Mouse (Mus musculus): ENCODE measurements around the gene Chpf. TPM values are rescaled to one million over a fixed set of nuclear protein-coding genes. Genes with fewer than 3 reads are reported as not detected.

The Chpf gene
- total RNA-seq (2023), result 23.0 to 27.0 TPM (median 24.7 TPM) in 4 replicates

GRCm38 (mm10) chr1:75478916-75479634, at the start of gene Chpf, which contains the start of gene Tmem198:
Gene Chpf, minus strand, starts transcription at chr1:75479307.
Gene Tmem198, plus strand, starts transcription at chr1:75479532.

GRCm38 (mm10) chr1:75521321-75522031, 42.4 kb upstream of the Chpf start, which contains the start of gene Stk11ip:
Gene Stk11ip, plus strand, starts transcription at chr1:75521529.

GRCm38 (mm10) chr1:75507006-75507405, 27.9 kb upstream of the Chpf start, which contains the start of gene Inha:
Gene Inha, plus strand, starts transcription at chr1:75507077.

GRCm38 (mm10) chr1:75505956-75506831, 27.1 kb upstream of the Chpf start, which contains the start of gene Obsl1:
Gene Obsl1, minus strand, starts transcription at chr1:75506452.

GRCm38 (mm10) chr1:75450314-75451005, 28.6 kb downstream of the Chpf start, which contains the start of gene Asic4:
Gene Asic4, plus strand, starts transcription at chr1:75450436.

GRCm38 (mm10) chr1:75435475-75436328, 43.4 kb downstream of the Chpf start, which contains the start of gene Gmppa:
Gene Gmppa, plus strand, starts transcription at chr1:75435930.

Other genes starting within 250 kb of the Chpf start
- gene A630095N17Rik, start 247.2 kb downstream of the Chpf start, total RNA-seq (2023), result not detected in 4 replicates
- gene Dnajb2, start 242.9 kb downstream of the Chpf start, total RNA-seq (2023), result 82.6 to 94.0 TPM (median 85.3 TPM) in 4 replicates
- not detected in 4 replicates for gene Ptprn, start 214.8 kb downstream of the Chpf start, total RNA-seq (2023)
- gene Resp18, start 200.9 kb downstream of the Chpf start, total RNA-seq (2023), result not detected in 4 replicates
- gene Dnpep, start 161.3 kb downstream of the Chpf start, total RNA-seq (2023), result 48.7 to 54.7 TPM (median 50.8 TPM) in 4 replicates
- not detected in 4 replicates for gene Des, start 119.0 kb downstream of the Chpf start, total RNA-seq (2023)
- gene Speg, start 104.0 kb downstream of the Chpf start, total RNA-seq (2023), result not detected in 4 replicates
- 49.9 to 75.1 TPM (median 61.8 TPM) in 4 replicates for gene Gmppa, start 43.4 kb downstream of the Chpf start, total RNA-seq (2023)
- gene Asic4, start 28.9 kb downstream of the Chpf start, total RNA-seq (2023), result not detected in 4 replicates
- gene Tmem198, start 225 bp upstream of the Chpf start, total RNA-seq (2023), result 3.5 to 6.0 TPM (median 4.0 TPM) in 4 replicates
- 0.48 TPM in 1 of 4 replicates, not detected in the others for gene Obsl1, start 27.1 kb upstream of the Chpf start, total RNA-seq (2023)
- not detected in 4 replicates for gene Inha, start 27.8 kb upstream of the Chpf start, total RNA-seq (2023)
- gene Stk11ip, start 42.2 kb upstream of the Chpf start, total RNA-seq (2023), result 253 to 278 TPM (median 258 TPM) in 4 replicates
- gene Slc4a3, start 67.0 kb upstream of the Chpf start, total RNA-seq (2023), result 0.47 to 1.0 TPM (median 0.66 TPM) in 4 replicates

Data from B cell, adult 62 days (primary cell).